Mouse (Mus musculus) small intestine, adult 2 months (tissue): ENCODE data around the gene Ing3.

Experiments
- CTCF ChIP-seq: fragments of 200-500 bp; IDR thresholded peaks from 2 replicates; pipeline ENCODE4 v1.5.1; 2012; ENCODE audit warnings: low read depth, mild to moderate bottlenecking, control low read depth, inconsistent platforms, low read length, moderate library complexity, mixed read lengths; ENCODE audit not compliant: insufficient replicate concordance, insufficient read length; ENCODE audit errors: extremely low read depth
- POLR2A ChIP-seq: fragments of 200-500 bp; IDR thresholded peaks from 2 replicates; pipeline ENCODE4 v1.6.1; 2012; ENCODE audit warnings: low read depth, mild to moderate bottlenecking, control low read depth, inconsistent platforms, low read length, moderate library complexity

DNA sequence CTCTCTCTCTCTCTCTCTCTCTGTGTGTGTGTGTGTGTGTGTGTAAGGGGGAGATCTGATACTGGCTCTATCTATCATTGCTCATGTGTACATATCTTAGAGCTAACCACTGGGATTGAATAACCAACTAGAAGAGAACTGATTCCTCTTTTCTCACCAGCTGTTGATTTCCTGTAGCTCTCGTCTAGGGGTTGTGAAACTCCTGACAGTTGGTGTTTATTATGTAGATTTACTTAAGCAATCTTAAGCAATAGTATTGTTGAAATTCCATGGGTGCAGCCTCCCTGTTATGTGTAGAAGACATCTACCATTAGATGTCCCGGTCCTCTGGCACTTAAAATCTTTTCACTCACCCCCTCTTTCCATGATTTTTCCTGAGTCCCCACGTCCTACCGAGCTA is 9.6 kb downstream of the Ing3 start:
- TF ChIP-seq CTCF (no peak), POLR2A (no peak)
